Mouse (Mus musculus): ENCODE results near the gene Ralgps2. TPM values are rescaled to one million over a fixed set of nuclear protein-coding genes. Genes with fewer than 3 reads are reported as not detected.

Gene Ralgps2
- total RNA-seq, 2 experiments from 2014 or later, result 22.0 to 24.5 TPM

- DNase-seq, result no peak
Measured at GRCm38 (mm10) chr1:156847098-156847497, 92.3 kb downstream of the Ralgps2 start.

DNA sequence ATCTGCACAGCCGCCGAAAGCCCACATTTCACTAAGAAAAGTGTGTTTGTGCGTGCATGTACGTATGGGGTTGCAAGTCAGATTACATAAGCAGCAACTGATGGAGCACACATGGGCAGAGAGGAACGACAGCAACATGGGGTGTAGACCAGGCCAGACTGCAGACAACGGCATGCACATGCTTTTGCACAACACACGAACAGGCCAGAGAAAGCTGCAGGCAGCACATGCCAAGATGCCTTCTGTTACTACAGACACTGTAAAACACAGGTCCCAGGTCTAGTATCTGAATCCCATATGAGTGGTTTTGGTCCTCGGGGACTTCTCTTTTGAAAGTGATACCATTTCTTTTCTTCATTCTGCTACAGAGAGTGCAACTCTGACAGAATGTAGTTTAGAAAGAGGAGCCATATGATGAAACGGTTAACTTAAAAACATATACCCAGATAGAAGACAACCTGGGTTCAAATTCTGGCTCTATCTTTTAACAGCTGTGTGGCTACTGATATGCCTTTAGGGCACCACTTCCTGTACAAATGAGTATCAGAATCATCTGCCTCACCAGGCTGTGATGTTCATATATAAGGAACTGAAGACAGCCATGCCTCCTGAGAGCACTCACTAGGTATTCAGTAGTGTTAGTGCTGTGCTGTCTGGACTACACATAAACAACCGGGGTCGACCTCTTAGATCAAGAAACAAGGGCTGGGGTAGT is 97.6 kb downstream of the Ralgps2 start:
- intact Hi-C loops (cut with DNase I), result no loop called here
- no peak for DNase-seq

More at GRCm38 (mm10) chr1:156847098-156847497, 92.3 kb downstream of the Ralgps2 start:
- intact Hi-C loops (cut with DNase I), result no loop called here

DNA sequence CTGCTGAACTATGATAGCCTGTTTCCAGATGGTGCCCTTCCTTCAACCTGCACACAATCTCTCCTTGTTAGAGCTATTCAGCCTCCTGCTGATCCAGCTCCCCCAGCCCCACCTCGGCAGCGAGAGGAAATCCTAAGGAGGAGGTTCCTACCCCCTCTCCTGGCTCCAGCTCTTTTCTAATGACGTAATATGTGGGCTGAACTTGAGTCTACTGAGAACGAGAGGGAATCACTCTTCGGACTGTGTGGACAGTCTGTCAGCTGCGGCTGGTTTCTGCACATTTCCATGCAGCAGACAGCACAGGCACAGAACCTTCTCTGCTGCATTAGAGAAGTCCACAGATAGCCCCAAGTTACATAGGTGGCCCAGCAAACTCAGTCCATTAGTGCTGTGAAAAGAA is 100.7 kb downstream of the Ralgps2 start:
- DNase-seq, result peak; percentile 67 to 68
- intact Hi-C loops (cut with DNase I), result no loop called here

- intact Hi-C loops (cut with DNase I), result no loop called here
- no peak for DNase-seq
Measured at GRCm38 (mm10) chr1:156838177-156838576, 101.2 kb downstream of the Ralgps2 start, which contains the start of gene Angptl1. Gene Angptl1, plus strand, starts transcription at chr1:156838562.

DNA sequence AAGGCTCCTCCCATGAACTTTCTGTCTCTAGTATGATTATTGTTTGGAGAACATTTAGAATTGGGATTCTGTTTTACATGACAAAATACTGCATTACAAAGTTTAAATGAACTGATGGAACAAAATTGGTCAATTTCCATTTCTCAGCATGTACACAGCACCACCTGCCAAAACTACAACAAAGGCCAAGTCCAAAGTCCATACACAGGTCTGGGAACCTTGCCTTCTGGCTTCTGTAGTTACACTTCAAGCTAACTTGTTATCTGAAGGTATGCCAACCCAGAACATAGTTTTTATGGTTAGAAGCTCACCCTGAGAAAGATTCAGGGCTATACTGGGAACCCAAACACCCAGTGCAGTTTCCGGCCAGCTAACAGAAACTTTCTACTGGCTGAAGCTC is 120.2 kb downstream of the Ralgps2 start:
- intact Hi-C loops (cut with DNase I), result no loop called here
- DNase-seq, result no peak

GRCm38 (mm10) chr1:156813485-156813884 is 125.9 kb downstream of the Ralgps2 start:
- intact Hi-C loops (cut with DNase I), result no loop called here

GRCm38 (mm10) chr1:156812716-156813115 is 126.7 kb downstream of the Ralgps2 start:
- intact Hi-C loops (cut with DNase I), result no loop called here
- peak in 1 of 2 experiments; percentile 15 for DNase-seq

More at GRCm38 (mm10) chr1:156813485-156813884, 125.9 kb downstream of the Ralgps2 start:
- no peak for DNase-seq

DNA sequence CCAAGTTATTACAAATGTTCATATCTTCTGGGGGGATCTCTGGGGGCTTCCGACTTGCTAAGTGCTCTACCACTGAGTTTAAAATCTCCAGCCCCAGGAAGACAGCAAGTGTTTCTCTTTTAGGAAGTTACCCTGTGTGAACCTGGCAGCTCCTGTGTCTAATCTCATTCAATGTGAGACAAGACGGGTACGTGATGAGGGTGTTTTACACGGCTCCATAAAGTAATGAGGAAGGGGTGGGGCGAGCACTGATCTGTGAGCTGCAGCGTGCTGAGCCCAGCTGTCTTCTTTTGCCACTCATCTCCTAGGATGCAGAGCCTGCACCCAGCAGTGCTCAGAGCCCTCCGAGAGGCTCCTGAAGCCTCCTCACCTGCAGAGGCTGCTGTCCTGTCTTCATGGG is 127.5 kb downstream of the Ralgps2 start:
- no peak for DNase-seq
- intact Hi-C loops (cut with DNase I), result no loop called here

DNA sequence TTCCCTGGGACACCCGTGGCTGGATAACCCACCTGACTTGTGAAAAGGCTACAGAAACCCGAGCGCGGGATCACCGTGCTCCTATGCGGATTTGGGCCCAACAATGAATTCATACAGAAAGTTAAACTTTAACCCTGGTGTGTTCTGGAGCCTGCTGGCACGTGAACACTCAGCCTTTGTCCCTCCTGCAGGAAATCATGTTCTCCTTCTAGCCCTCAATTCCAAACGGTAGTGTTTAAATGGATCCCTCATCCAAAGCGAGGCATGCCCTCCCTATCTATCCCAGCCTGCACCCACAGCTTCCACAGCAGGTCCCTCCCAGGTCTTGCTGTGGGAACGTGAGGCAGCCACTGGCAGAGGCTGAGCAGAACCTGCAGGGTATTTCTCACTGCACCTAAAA is 131.1 kb downstream of the Ralgps2 start:
- intact Hi-C loops (cut with DNase I), result no loop called here
- DNase-seq, result no peak

DNA sequence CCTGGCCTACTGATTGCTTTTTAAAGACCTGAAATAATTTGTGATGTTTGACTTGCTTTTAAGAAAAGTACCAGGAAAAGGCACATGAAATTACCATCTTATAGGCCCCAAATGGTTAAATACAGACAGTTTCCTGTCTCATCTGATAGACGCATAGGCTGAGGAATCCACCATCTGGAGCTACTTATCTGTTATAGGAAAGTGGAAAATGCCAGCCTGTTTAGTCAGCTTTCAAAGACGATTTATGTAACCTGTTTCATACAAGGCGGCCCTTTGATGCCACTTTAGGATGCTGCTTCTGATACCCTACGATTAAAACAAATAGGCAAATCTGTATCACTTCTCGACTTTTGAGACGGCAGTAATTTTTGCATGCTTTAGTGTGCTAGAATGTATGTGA is 138.2 kb downstream of the Ralgps2 start:
- intact Hi-C loops (cut with DNase I), result no loop called here
- DNase-seq, result no peak

DNA sequence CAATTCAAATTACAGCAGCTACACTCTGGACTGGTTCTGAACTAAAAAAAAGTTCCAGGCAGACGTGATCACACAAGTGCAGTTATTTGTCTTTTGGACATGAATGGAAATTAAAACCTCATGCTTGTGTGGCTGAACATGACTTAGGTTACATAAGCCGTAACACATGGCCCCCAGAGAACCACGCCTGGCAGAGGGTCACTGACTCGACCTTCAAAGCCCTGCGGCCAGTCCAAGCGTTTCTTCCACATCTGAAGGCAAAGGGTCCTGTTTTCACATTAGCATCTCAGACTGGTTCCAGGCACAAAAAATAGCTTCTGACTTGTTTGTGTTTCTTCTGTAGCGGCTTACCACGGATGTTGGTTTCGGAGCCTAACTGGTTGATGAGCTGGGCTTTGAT is 143.2 kb downstream of the Ralgps2 start:
- intact Hi-C loops (cut with DNase I), result no loop called here
- DNase-seq, result peak in 1 of 2 experiments; percentile 31

DNA sequence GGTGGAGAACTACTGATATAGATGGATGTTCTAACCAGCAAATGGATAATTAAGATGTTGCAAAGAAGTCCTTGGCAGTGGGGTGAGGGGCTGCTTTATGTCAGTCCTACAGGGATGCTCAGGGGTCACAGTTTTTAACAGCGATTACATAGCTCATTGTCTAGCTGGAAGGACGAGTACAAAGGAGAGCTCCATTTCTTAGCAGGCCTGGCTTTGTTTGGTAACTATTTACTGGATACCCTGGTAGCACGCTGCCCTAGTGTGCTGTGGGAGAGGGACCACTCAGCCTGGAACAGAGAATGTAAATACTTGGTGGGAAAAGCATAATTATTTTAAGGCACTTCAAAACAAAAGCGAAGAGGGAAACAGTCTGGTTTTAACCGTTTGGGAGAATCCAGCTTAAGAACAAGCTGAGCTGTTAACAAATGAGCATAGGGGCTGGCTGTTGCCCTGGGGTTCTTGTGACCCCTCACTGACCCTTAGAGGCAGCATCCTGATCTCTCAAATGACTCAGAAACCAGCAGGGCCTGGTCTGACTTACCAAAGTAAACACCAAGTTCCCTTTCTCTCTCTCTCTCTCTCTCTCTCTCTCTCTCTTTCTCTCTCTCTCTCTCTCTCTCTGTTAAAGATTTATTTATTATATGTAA is 149.5 kb downstream of the Ralgps2 start:
- no peak for DNase-seq
- intact Hi-C loops (cut with DNase I), result no loop called here

- no peak for DNase-seq
- intact Hi-C loops (cut with DNase I), result no loop called here
Measured at GRCm38 (mm10) chr1:156787164-156787863, 152.1 kb downstream of the Ralgps2 start.

DNA sequence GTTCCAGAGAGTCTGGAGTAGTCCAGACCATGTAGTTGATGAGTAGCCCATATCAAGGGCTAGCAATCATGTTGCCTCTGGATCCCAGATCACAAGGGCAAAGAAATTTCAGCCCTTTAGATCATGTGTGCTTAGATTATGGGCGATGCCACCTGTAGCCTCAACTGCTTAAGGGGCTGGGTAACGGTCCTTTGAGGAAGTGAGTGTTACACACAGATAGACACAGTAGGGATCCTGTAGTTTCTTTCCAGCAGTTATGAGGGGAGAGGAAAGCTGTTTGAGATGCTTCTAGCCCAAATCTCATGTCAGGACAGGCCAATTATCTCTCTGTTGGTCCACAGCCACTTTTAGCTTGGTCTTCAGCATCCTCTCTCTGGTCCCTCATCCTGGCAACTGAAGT is 153.4 kb downstream of the Ralgps2 start:
- intact Hi-C loops (cut with DNase I), result no loop called here
- DNase-seq, result no peak

DNA sequence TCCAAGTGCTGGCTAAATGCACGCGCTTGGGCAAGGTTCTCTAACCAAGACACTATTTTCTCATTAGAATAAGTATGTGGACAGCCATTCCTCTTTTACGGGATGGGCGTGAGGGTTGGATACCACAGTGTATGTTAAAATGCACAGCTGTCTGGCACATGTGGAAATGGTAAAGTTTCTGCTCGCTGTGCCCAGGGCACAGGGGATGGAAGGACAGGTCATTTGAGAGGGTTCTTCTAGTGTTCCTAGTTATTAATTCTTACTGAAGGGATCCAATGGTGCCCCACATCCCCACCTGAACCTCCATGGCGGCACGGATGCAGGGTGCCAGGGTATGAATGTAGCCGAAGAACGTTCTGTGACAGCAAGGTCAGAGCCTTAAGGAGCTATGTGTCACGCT is 154.5 kb downstream of the Ralgps2 start:
- intact Hi-C loops (cut with DNase I), result no loop called here
- DNase-seq, result no peak

DNA sequence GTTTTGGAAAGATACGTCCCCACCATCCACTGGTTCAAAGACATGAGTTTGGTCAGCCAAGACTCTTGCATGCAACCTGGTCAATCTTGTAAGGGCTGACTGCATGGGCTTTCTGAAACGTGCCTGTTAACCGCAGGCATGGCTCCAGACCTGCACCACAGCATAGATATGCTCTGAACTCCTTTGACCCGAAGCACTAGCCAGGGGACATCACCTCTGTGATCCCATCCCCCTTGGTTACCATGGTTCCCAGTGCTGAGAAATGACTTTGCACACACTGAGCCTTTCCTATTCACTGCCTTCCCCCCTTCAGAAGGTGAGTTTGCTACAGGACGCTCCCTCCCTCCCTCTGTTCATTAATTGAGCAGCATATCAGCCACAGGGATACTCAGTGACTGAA is 155.3 kb downstream of the Ralgps2 start:
- intact Hi-C loops (cut with DNase I), result no loop called here

DNA sequence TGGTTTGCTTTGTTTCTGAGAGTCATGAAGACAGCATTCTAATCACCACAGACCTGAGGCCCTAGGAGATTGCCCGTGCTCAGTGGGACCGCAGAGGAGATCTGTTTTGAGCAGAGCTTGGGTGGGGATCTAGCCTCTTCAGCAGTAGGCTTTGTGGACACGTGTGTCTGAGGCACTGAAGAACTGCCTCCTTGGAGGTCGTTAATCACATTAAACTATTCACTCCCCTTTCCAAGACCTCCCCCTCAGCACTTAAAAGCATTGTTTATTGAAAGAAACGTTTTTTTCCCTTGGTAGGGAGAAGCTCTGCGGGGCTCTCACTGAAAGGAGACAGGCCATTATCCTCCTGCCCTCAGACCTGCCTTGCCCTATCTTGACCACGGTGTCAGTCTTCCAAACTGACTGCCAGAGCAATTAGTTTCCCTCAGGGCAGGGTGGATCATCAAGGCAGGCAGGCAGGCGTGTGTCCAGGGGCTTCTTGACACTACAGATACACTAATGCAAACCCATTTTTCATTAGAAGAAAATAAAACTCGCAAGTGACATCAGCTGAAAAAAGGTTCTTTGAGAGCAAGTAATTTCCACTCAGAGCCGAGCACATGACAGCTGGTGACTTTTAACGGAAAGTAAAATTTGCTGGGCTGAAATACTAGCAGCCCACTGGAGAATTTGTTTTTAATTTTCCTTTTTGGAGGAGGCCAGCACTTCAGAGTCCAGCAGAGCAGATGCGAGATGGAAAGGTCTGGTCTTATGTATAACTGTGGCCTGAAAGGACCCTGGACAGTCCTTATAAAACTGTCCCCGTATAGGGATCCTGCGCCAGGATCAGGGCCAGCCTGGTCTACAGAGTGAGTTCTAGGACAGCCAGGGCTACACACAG is 157.2 kb downstream of the Ralgps2 start:
- peak; percentile 30 to 43 for DNase-seq
- intact Hi-C loops (cut with DNase I), result no loop called here

More for the DNA sequence above, 155.3 kb downstream of the Ralgps2 start:
- DNase-seq, result peak in 1 of 2 experiments; percentile 20

- intact Hi-C loops (cut with DNase I), result no loop called here
- DNase-seq, result peak; percentile 84 to 87
Measured at GRCm38 (mm10) chr1:156781076-156781741, 158.2 kb downstream of the Ralgps2 start.

- intact Hi-C loops (cut with DNase I), result no loop called here
- DNase-seq, result peak; percentile 62 to 66
Measured at GRCm38 (mm10) chr1:156780234-156781005, 159.0 kb downstream of the Ralgps2 start.

Measured in heart, postnatal 10 days (tissue).